Mouse (Mus musculus) cortical plate, adult 2 months (tissue): ENCODE results near the gene Gm12169.

Experiments
- CTCF ChIP-seq: fragments of 200-500 bp; IDR thresholded peaks from 2 replicates; pipeline ENCODE4 v1.5.1; 2011; ENCODE audit warnings: mild to moderate bottlenecking, control low read depth, low read length; ENCODE audit not compliant: insufficient read depth; ENCODE audit errors: extremely low read depth
- POLR2A ChIP-seq: fragments of 200-500 bp; IDR thresholded peaks from 2 replicates; pipeline ENCODE4 v1.6.1; 2011; ENCODE audit warnings: mild to moderate bottlenecking, low read length, control low read depth; ENCODE audit not compliant: insufficient read depth; ENCODE audit errors: extremely low read depth

DNA sequence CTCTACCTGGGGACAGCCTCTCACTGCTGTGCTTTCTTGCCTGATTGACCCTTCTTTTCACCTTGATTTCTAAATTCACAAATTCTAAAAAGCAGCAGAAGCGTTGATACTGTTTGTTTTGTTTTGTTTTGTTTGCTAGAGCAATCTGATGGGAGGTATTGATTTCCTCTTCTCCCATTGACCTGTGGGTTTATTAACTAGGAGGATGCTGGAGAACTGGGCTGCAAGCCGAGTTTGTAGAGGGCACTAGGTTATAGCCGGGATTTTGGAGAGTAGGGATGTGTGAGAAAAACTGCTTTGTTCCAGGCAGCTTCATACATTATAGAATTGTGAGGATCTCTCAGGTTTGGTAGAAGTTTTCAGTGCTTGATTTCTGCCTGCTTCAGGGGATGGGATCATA is 56.4 kb downstream of the Gm12169 start:
- TF ChIP-seq CTCF (no peak), POLR2A (no peak)
